ENCODE assay signal across 8 mouse cellular contexts in the genomic region with DNA sequence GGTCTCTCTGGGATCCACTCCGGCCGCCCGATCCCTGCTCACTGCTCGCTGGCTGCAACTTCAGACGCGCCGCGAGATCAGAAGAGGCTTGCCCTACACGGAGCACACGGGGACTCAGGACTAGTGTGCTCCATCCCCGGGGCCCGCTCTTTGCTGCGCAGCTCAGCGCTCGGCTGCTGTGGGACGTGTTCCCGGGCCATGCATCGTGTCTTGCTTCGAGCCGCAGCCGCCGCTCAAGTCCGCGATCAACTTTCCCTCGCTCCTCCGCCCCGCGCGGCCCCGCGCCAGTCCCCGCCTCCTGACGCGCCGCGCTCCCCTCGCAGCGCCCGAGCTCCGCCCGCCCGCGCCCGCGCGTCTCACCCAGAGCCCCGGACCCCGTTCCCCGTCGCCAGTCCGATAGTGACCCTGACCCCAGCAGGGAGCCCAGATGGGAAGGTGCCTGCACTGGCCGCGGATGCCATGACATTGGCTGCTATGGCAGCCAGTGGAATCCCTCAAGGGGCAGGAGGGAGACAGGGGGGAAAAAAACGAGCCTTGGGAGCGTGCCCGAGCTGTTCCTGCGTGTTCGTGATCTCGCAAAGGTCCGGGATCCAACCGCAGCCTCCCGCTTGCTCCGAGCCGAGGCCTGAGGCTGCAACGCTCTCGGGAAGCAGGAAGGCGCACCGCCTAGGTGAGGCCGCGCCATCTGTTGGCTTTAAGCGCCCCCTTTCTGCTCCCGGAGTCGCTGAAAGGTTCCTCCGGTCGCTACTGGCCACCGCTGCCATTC. TPM values are rescaled to one million over a fixed set of nuclear protein-coding genes. Genes with fewer than 3 reads are reported as not detected.
DNase-seq lines count a peak whose midpoint lies in the region; ATAC-seq and TF ChIP-seq lines count a peak whose summit lies in the region.

No protein-coding gene starts in this region.

- H3K4me2 ChIP-seq in hindbrain, embryonic 15.5 days = peak overlapping the region; percentile 100

- peaks cover 65% of the 10 kb centered on the region for H3K27me3 ChIP-seq in hindbrain, embryonic 15.5 days

- peak; percentile 75 for ATAC-seq in hindbrain, embryonic 15.5 days (ENCODE audit: low FRiP score, low read depth)
- ATAC-seq in megakaryocyte, adult 5-6 weeks (ENCODE audit: poor library complexity, severe bottlenecking) = peak; percentile 25; the same call in 1 of the 2 replicates

- peak; percentile 49 to 84 for DNase-seq in adrenal gland, adult (ENCODE audit: inconsistent age in 2 of 2, low spot score in 1 of 2)
- DNase-seq in cerebellum, postnatal 14 days = peak; percentile 76 to 82
- peak; percentile 85 for DNase-seq in gastrocnemius, adult 2 months
- peak; percentile 53 to 60 for DNase-seq in left cerebral cortex, postnatal 25 days (ENCODE audit: low spot score in 2 of 2)
- peak; percentile 63 to 72 for DNase-seq in right cerebral cortex, postnatal 10 days (ENCODE audit: low spot score in 2 of 2)
- no peak for DNase-seq in MN1 (ENCODE audit: low spot score)

- peak overlapping the region; percentile 75 for H3K4me3 ChIP-seq in gastrocnemius, adult 2 months
- peak overlapping the region; percentile 79 for H3K4me3 ChIP-seq in hindbrain, embryonic 15.5 days

- no peaks in the 10 kb centered on the region for H3K9me3 ChIP-seq in hindbrain, embryonic 15.5 days

- H3K36me3 ChIP-seq in hindbrain, embryonic 15.5 days = no peaks in the 10 kb centered on the region

- peaks cover 31% of the 10 kb centered on the region for H3K4me1 ChIP-seq in hindbrain, embryonic 15.5 days (replicated peaks)

- WGBS in hindbrain, embryonic 15.5 days = under 1% methylated on average over 75 of the region's 76 CpGs

- peak overlapping the region; percentile 65 for H3K9ac ChIP-seq in hindbrain, embryonic 15.5 days

- peak; percentile 74 for TF ChIP-seq CTCF in gastrocnemius, adult 2 months (IDR thresholded peaks at IDR 0.05)

- H3K27ac ChIP-seq in gastrocnemius, adult 2 months = peak overlapping the region; percentile 83
- H3K27ac ChIP-seq in hindbrain, embryonic 15.5 days (replicated peaks) = no peak overlapping the region

- intact Hi-C loops in gastrocnemius, adult 2 months (cut with DNase I) = loop anchor here (2.0 to 5.0 kb wide), 3 partner anchors 65 to 156 kb away; a partner anchor contains a TSS
- intact Hi-C loops in left cerebral cortex, postnatal 25 days (cut with DNase I) = loop anchor here (1.0 kb wide), 1 partner anchor 156 kb away; no protein-coding TSS in a partner anchor

RNA-seq across cellular contexts. Expression of a gene that starts 9.1 kb away (rescaled TPM):
- total RNA-seq in gastrocnemius, adult 2 months (2021) = 1 to 10 TPM; 1.8 to 2.8 TPM
- polyA plus RNA-seq in hindbrain, embryonic 15.5 days (2015; fragmentation: Nextera tagmentation; extraction: Ambion mirVana) = 4.9 and 6.9 TPM in 2 replicates
- total RNA-seq in left cerebral cortex, postnatal 25 days (2021) = 1 to 10 TPM; 1.7 to 2.5 TPM
- total RNA-seq in megakaryocyte, adult 5-6 weeks (2015) = 0.16 and 0.36 TPM in 2 replicates
- total RNA-seq in megakaryocyte, adult 5-6 weeks (2017) = 0.29 and 0.77 TPM in 2 replicates
